Mouse (Mus musculus): ENCODE measurements around the gene Krtap3-3.

GRCm38 (mm10) chr11:99581051-99581450 is 30.4 kb upstream of the Krtap3-3 start:
- TF ChIP-seq CTCF (IDR thresholded peaks at IDR 0.05) (no peak), EP300 (IDR thresholded peaks at IDR 0.05) (no peak)
